Mouse (Mus musculus) v-Abl transformed pro-B cells (cell line): ENCODE measurements around the gene Speer1.
"Not testable (repeated sequence)": the region's sequence is repeated elsewhere in the genome, so short reads cannot be mapped to it uniquely, and the experiment has no call there.

Source experiments
- in situ Hi-C, 2 experiments: fragments of 400-800 bp; cut with MboI; formaldehyde crosslinking; loops; one replicate each; pipeline ENCODE4 v1.15.1; 2025; ENCODE audit not compliant: unreplicated experiment in 2 of 2

The Speer1 gene

DNA sequence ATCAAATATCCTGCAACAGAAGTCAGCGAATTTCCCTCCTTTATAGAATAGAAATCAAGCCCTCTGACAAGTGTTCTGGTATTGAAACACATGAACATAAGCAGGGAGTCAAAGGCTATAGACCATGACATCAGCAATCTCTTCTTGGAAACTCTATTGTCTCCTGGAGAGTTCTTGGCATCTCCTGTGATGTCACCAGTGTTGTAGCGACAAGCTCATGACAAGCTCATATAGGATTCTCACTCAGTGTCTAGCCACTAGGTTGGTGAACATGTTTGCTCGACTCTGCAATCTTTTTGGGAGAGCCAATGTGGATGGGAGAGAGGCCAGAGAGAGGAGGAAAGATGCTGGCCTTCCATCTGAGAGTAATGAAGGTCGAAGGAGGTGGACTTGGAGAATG lies at the start of gene Speer1:
TSS of gene Speer1 (plus strand) at position 301 of the 400 bp plus-strand sequence.
- in situ Hi-C loops = not testable (repeated sequence)
